Mouse (Mus musculus): ENCODE results near the gene Rasip1.

The Rasip1 gene

DNA sequence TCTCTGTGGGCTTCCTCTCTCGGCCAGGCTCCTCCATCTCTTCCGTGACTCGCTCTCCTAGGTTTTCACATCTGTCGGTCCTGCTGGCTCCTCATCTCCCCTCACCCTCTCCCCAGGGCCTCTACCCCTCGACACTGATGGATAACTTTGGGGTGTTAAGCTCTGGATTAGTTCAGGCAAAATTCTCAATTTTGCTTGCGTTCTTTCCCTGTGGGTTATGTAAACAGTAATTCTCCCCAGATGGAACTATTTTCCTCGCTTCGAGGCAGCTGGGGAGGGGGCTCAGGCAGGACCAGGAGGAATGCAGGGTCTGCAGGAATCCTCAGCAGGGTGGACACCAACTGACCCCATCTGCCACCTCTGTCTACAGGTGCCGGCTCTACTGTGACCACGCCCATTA is 58.5 kb downstream of the Rasip1 start:
- no peak for DNase-seq (ENCODE audit: low spot score in 2 of 2)

GRCm38 (mm10) chr7:45686841-45687240 is 59.6 kb downstream of the Rasip1 start:
- no peak for DNase-seq (ENCODE audit: low spot score in 2 of 2)
